Mouse (Mus musculus) kidney, embryonic 15.5 days (tissue): Measurements from ENCODE around the gene Tmem101. TPM values are rescaled to one million over a fixed set of nuclear protein-coding genes. Genes with fewer than 3 reads are reported as not detected.

Experiments
- ATAC-seq: fragments of 200-750 bp; cut with Nextera tagmentation; replicated peaks from 2 replicates; pipeline ENCODE4 v1.8.0; 2017; ENCODE audit warnings: moderate TSS enrichment; ENCODE audit not compliant: low FRiP score
- H3K27ac ChIP-seq: fragments of 300-500 bp; sonication (generic); 2 replicates; pipeline ENCODE4 v1.5.1; 2015; ENCODE audit warnings: mild to moderate bottlenecking, inconsistent platforms
- H3K27me3 ChIP-seq: fragments of 300-500 bp; sonication (generic); 2 replicates; pipeline ENCODE4 v1.6.1; 2015; ENCODE audit warnings: inconsistent platforms
- H3K36me3 ChIP-seq: fragments of 300-500 bp; sonication (generic); 2 replicates; pipeline ENCODE4 v1.6.1; 2015; ENCODE audit warnings: inconsistent platforms
- H3K4me1 ChIP-seq: fragments of 300-500 bp; sonication (generic); 2 replicates; pipeline ENCODE4 v1.6.1; 2015; ENCODE audit warnings: inconsistent platforms
- H3K4me2 ChIP-seq: fragments of 300-500 bp; sonication (generic); 2 replicates; pipeline ENCODE4 v1.6.1; 2015; ENCODE audit warnings: moderate library complexity, mild to moderate bottlenecking, inconsistent platforms
- H3K4me3 ChIP-seq: fragments of 300-500 bp; sonication (generic); replicated peaks from 2 replicates; pipeline ENCODE4 v1.5.1; 2015; ENCODE audit warnings: mild to moderate bottlenecking, inconsistent platforms
- H3K9ac ChIP-seq: fragments of 300-500 bp; sonication (generic); 2 replicates; pipeline ENCODE4 v1.6.1; 2015; ENCODE audit warnings: mild to moderate bottlenecking, inconsistent platforms
- H3K9me3 ChIP-seq: fragments of 300-500 bp; sonication (generic); replicated peaks from 2 replicates; pipeline ENCODE4 v1.6.1; 2016; ENCODE audit warnings: inconsistent platforms
- WGBS: fragments of 180-500 bp; shearing (Covaris S2); methylation state at CpG from one replicate; pipeline ENCODE4 v1.1.7; 2015; ENCODE audit warnings: mixed read lengths; 5-methylcytosine and 5-hydroxymethylcytosine counted together
- polyA plus RNA-seq: library from polyadenylated mRNA; unstranded; fragments of >200 nt; fragmentation: Nextera tagmentation; extraction: Ambion mirVana; gene quantifications from 2 replicates; pipeline ENCODE4 v1.2.1, GENCODE M21; 2015

The Tmem101 gene
- polyA plus RNA-seq, result 35.3 and 36.5 TPM in 2 replicates

DNA sequence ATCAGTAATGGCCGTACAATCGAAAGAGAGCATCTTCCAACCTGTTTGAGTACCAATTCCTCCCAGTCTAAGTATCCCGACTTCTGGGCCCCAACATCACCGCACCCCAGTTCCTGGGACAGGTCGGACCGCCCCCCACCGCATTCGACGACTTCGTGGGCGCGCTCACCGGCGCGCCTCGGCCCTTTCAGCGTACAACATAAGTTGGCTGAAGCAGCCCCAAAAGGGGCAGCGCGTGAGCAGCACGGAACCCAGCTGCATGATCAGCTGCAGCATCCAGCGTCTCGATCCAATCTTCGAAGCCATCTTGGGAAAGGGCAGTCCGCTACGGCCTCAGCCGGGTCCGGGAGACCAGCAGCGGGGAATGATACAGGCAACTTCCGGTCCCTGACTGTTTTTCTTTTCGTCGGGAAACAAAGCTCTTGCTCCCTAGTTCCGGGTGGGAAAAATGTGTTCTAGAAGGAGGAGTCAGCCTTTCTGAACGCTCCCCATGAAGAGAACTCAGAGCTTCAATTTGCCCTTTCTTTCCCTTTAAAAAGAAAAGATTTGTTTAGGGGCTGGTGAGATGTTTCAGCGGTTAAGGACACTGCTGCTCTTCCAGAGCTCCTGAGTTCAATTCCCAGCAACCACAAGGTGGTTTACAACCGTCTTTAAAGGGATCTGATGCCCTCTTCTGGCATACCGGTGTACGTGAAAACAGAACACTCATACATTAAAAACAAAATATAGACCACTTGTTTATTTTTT, at the start of gene Tmem101:
Gene Tmem101, minus strand, starts transcription at position 366 of the 747 bp plus-strand sequence.
- peak within 1 kb of the TSS; percentile 87 for H3K4me2 ChIP-seq
- under 1% methylated on average over 37 of the region's 37 CpGs for WGBS
- H3K27ac ChIP-seq, result peak within 1 kb of the TSS; percentile 67
- no peaks in the 10 kb centered on the region for H3K27me3 ChIP-seq
- H3K9ac ChIP-seq, result peak within 1 kb of the TSS; percentile 84
- ATAC-seq, result peak; percentile 85
- H3K9me3 ChIP-seq, result no peaks in the 10 kb centered on the region
- peak within 1 kb of the TSS; percentile 81 for H3K4me3 ChIP-seq
- H3K36me3 ChIP-seq, result peaks cover 34% of the 10 kb centered on the region
- peaks cover 10% of the 10 kb centered on the region for H3K4me1 ChIP-seq

DNA sequence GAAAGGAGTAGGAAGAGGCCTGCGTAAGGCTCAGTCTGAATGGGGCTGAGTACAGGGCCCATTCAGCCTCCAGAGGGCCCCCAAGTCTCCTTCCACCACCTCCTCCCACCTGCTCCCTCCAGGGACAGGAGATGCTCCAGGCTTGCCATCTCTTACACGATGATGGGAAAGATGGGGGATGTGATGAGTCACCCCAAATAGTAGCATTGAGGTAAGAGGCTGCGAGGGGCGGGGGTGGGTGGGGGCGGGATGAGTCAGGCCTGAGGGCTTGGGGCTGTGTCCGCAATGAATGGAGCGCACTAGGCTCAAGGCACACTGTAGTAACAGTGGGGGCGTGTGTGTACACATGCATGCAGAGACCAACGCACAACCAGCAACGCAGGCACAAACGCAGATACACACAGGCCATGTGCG, 45.2 kb upstream of the Tmem101 start:
- Histone ChIP-seq H3K27me3 (0 out of 2 replicates have a peak, but pooled peaks cover 3% of the 10 kb centered on the region), H3K36me3 (peaks cover 98% of the 10 kb centered on the region), H3K4me1 (peaks cover 18% of the 10 kb centered on the region), H3K4me2 (no peak overlapping the region), H3K9ac (no peak overlapping the region), H3K9me3 (no peaks in the 10 kb centered on the region), H3K27ac (no peak overlapping the region), H3K4me3 (no peak overlapping the region)
- ATAC-seq, result peak; percentile 27; the same call in 1 of the 2 replicates
- 81% methylated on average over 12 of the region's 12 CpGs for WGBS

DNA sequence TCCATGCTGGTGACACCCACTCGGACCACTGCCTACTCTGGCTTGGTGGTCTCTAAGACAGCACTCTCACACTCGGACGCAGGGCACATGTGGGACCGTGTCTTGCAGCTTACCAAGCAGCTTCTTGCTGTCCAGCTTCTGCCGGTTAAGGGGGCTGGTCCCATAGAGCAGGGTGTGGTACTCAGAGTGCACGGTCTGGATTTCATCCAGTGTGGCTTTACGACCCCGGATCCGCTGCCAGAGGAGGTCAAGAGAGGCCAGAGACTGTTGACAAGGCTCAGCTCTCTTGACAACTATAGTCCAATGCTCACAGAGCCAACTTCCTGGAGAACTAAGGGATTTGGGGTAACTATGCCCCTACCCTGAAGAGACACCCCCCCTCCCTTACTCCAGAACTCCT, 43.7 kb upstream of the Tmem101 start:
- Histone ChIP-seq H3K36me3 (peaks cover 98% of the 10 kb centered on the region), H3K27ac (no peak overlapping the region), H3K4me2 (no peak overlapping the region), H3K4me1 (peaks cover 16% of the 10 kb centered on the region), H3K27me3 (no peaks in the 10 kb centered on the region), H3K9me3 (no peaks in the 10 kb centered on the region), H3K9ac (no peak overlapping the region), H3K4me3 (no peak overlapping the region)
- 0 out of 2 replicates have a peak, but pooled peaks have one; percentile 3 for ATAC-seq
- WGBS, result 39% methylated on average over 9 of the region's 9 CpGs

DNA sequence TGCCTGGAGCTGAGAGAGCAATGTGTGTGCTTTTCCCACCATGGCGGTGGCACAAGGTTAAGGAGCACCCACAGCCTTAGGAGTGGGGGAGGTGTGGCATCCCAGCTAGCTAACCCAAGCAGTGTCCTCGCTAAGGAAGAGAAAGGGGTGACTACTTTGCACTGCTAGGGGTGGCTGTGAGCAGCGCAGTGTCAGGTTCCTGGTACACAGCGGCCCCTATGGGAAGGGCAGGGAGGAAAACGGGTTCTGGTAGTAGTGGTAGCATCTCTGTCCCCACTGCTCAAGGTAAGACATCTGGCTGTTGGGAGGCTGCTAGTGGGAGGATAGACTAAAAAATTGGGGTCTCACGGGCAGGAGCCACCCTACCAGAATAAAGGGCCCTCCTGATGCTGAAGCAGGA, 42.0 kb upstream of the Tmem101 start:
- H3K4me3 ChIP-seq, result no peak overlapping the region
- H3K9me3 ChIP-seq, result no peaks in the 10 kb centered on the region
- ATAC-seq, result no peak
- H3K27ac ChIP-seq, result no peak overlapping the region
- H3K4me1 ChIP-seq, result peaks cover 16% of the 10 kb centered on the region
- H3K9ac ChIP-seq, result no peak overlapping the region
- H3K27me3 ChIP-seq, result no peaks in the 10 kb centered on the region
- 69% methylated on average over 6 of the region's 6 CpGs for WGBS
- H3K36me3 ChIP-seq, result peaks cover 98% of the 10 kb centered on the region
- no peak overlapping the region for H3K4me2 ChIP-seq

DNA sequence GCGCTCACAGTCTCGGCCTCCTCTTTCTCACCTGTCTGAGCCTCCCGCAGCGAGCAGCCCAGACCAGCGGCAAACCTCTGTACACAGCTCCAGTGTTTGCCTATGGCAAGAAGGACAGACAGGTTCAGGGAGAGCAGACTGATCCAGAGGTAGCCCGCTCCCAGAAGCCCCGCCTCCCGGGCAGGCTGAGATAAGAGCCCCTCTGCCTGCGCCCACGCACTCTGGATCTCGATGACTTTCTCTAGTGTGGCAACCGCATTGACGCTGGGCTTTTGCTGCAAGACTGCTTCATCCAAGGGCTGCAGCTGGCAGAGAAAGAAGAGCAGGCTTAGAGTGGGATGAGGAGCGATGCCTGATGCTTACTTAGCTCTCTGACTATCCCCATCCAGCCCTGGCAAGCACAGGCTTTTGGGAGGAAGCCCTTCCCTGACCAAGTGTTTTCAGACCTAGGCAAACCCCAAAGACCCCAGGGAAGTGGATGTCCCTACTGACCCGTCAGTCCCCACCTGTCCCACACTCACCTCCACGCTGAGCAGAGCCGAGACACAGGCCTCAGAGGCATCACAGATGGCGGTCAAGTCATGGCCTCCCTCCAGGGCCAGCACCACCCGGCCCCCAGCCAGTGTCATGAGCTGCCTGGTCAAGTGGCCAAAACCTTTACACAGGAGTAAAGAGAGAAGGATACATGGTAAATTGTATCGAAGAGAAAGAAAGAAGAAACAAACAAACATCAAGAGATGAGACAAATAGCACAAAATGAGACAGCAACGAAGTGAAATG, 40.0 kb upstream of the Tmem101 start:
- H3K4me2 ChIP-seq, result no peak overlapping the region
- no peaks in the 10 kb centered on the region for H3K27me3 ChIP-seq
- no peak overlapping the region for H3K9ac ChIP-seq
- no peak overlapping the region for H3K4me3 ChIP-seq
- 83% methylated on average over 21 of the region's 21 CpGs for WGBS
- H3K27ac ChIP-seq, result no peak overlapping the region
- no peak for ATAC-seq
- H3K36me3 ChIP-seq, result peaks cover 94% of the 10 kb centered on the region
- no peaks in the 10 kb centered on the region for H3K9me3 ChIP-seq
- H3K4me1 ChIP-seq, result peaks cover 18% of the 10 kb centered on the region

DNA sequence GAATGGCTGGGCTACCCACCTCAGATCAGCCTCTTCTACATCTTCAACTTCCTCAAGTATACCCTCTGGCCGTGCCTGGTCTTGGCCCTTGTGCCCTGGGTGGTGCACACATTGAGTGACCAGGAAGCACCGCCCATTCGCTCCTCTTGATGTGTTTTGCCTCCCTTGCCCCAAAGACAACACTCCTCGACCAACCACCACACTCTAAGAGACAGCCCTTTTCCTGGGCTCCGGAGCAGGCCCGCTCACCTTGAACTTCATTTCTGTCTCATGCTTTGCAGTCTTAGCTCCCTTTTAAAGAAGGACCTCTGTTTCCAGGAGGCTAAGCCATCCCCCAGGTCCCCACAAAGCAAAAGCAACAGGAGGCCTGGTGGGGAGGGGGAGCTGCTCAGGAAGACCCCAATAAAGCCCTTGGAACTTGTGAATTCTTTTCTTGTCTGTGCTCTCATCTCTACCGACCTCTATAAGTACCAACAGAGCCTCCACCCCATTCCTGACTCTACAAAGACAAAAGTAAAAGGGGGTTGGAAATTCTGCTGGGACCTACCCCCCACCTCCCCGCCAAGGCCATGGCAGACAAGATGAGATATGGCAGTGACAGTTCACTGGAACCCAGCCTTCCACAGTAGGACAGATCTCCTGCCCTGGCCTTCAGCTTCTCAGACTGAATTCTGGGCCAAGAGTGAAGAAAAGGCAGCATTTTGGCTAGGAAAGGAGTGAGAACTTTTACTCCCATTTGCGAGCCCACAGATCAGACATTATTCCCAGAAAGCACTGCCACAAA, 37.6 kb upstream of the Tmem101 start:
- Histone ChIP-seq H3K27me3 (no peaks in the 10 kb centered on the region), H3K4me2 (no peak overlapping the region), H3K36me3 (peaks cover 70% of the 10 kb centered on the region), H3K4me1 (peaks cover 22% of the 10 kb centered on the region), H3K4me3 (no peak overlapping the region), H3K9ac (no peak overlapping the region), H3K9me3 (no peaks in the 10 kb centered on the region), H3K27ac (no peak overlapping the region)
- no peak for ATAC-seq
- WGBS, result 76% methylated on average over 9 of the region's 9 CpGs

DNA sequence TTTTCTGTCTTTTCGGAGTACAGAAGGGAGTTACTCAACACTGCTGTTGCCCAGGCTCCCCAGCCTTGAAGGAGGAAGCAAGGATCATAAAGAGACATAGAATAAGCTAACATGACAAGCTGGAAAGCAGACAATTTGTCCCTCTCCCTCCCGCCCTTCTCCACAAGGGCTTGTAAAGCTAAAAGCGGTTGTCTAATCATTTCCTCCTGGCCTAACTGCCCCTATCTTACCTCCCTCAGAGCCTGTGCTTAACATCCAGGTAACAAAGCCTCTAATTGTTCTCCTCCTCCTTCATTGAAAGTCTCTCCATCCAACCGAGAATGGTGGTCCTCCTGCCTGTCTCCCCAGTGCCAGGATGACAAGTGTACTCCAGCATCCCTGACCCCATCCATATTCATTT, 34.6 kb upstream of the Tmem101 start:
- H3K9me3 ChIP-seq, result no peaks in the 10 kb centered on the region
- H3K36me3 ChIP-seq, result peaks cover 41% of the 10 kb centered on the region
- peak overlapping the region; percentile 71; the same call in 1 of the 2 replicates for H3K9ac ChIP-seq
- H3K4me2 ChIP-seq, result peak overlapping the region; percentile 91
- WGBS, result 34% methylated on average over 4 of the region's 4 CpGs
- peak overlapping the region; percentile 67 for H3K4me3 ChIP-seq
- H3K27me3 ChIP-seq, result no peaks in the 10 kb centered on the region
- H3K4me1 ChIP-seq, result peaks cover 26% of the 10 kb centered on the region
- no peak for ATAC-seq
- H3K27ac ChIP-seq, result peak overlapping the region; percentile 1; the same call in 1 of the 2 replicates

DNA sequence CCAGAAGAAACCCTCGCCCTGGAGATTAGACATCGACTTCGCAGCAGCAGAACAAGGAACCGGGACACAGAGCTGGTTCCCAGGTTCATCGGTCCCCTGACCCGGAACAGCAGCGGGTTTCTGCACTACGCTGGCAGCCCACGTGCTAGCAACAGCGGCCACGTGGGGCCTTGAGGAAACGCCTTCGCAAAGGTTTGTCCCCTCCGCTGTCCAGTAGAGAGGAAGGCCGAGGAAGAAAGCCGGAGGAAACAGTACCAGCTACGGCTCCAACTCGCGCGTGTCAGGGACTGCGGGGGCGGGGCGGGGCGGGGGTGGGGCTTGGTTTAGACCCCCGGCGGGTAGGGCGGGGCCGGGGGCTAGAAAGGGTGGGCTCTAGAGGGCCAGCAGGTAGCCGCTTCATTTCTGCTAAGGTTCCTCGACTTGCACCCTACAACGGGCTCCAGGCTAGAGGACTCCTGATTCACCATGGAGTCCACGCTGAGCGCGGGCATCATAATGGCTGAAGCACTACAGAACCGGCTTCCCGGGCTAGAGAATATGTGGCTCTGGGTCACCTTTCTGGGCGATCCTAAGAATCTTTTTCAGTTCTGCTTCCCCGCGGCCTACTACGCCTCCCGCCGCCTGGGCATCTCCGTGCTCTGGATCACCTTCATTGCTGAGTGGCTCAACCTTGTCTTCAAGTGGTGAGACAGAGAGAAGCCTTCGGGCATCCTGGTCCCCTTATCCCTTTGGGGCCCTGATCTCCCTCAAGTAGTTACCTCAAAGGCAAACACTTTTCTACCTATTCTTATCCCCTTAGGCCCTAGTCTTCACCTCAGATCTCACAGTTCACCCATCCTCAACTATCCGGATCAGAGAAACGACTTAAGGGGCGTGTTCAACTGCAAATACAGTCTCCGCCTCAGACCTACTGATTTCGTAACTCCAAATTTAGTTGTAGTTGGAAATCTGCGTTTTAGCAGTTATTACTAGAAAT, 33.5 kb upstream of the Tmem101 start, which contains the start of gene G6pc3:
Gene G6pc3, plus strand, starts transcription at position 160 of the 976 bp plus-strand sequence.
- Histone ChIP-seq H3K9me3 (no peaks in the 10 kb centered on the region), H3K4me3 (peak within 1 kb of the TSS; percentile 67), H3K27ac (peak within 1 kb of the TSS; percentile 82), H3K36me3 (peaks cover 30% of the 10 kb centered on the region), H3K4me1 (peaks cover 30% of the 10 kb centered on the region), H3K27me3 (no peaks in the 10 kb centered on the region), H3K4me2 (peak within 1 kb of the TSS; percentile 91), H3K9ac (peak within 1 kb of the TSS; percentile 71)
- ATAC-seq, result peak; percentile 88
- WGBS, result 1% methylated on average over 50 of the region's 50 CpGs

DNA sequence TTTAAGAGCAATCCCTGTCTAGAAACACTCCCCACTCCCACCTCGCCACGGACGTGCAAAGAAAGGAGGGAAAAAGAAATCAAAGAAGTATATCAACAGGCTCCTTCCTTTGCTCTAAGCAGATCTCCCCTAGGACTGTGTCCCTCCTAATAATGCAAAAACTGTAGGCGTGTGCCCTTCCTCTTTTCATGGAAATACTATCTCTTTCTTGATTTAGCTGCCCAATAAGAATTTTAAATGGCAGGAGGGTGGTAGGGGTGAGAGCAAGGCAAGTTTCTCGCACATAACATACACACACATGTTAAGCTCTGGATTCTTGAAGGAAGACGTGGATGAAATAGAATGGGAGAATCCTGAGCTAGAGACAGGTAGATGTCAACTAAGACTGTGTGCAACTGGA, 32.8 kb upstream of the Tmem101 start:
- Histone ChIP-seq H3K9me3 (no peaks in the 10 kb centered on the region), H3K27me3 (no peaks in the 10 kb centered on the region), H3K4me3 (peak overlapping the region; percentile 67), H3K27ac (peak overlapping the region; percentile 82), H3K4me2 (peak overlapping the region; percentile 91), H3K9ac (peak overlapping the region; percentile 71; the same call in 1 of the 2 replicates), H3K36me3 (peaks cover 22% of the 10 kb centered on the region), H3K4me1 (peaks cover 35% of the 10 kb centered on the region)
- 62% methylated on average over 6 of the region's 6 CpGs for WGBS
- ATAC-seq, result peak; percentile 2; the same call in 1 of the 2 replicates

DNA sequence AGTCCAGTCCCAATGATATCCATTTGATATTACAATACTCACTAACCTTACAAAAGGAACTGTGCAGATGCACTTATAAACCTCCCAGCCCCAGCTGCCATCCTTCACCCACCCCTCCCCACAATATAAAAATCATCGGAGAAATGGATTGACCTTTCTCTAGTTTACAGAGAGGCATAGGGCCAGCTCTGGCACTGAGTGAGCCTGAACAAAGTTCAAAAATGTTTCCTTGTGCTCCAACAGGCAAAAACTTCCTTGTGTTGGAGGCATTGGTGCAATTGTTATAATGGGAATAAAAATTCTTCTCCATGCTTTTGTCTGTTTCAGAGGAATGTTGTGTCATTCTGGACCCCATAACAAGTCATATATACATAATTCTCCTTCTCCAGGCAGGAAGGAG, 30.0 kb upstream of the Tmem101 start:
- Histone ChIP-seq H3K4me3 (no peak overlapping the region), H3K4me2 (0 out of 2 replicates have a peak overlapping the region, but pooled peaks have one; percentile 68), H3K36me3 (peaks cover 16% of the 10 kb centered on the region), H3K4me1 (peaks cover 43% of the 10 kb centered on the region), H3K9ac (no peak overlapping the region), H3K27ac (no peak overlapping the region), H3K27me3 (no peaks in the 10 kb centered on the region), H3K9me3 (no peaks in the 10 kb centered on the region)
- no peak for ATAC-seq
- 75% methylated on average over 1 of the region's 1 CpGs for WGBS
